Mouse (Mus musculus): ENCODE measurements at regions not wholly inside any gene's neighbourhood (a gene's known extent, or its start where the extent isn't known, plus 50 kb on each side); places are given as distances from the start of the nearest gene placed in this dataset.

DNA sequence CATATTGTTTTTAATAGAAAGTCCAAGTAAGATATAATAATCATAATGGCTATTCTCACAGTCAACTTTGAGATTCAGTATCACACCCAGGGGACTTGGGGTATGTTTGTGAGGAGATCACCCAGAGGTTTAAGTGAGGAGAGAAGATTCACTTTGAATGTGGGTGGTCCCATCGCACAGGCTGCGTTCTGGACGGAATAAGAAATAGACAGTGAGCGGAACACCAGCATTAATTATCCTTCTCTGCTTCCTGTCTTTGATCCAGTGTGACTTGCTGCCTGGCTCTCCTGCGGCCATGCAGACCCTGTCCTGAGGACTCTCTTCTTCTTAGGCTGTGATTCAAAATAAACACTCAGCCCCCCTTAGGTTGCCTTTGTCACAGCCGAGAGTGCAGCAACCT lies 60.6 kb upstream of the Kras start:
- TF ChIP-seq CTCF (conservative IDR thresholded peaks at IDR 0.05; ENCODE audit: insufficient read depth, insufficient read length, low read depth, low read length) = no peak
- no peak for TF ChIP-seq POLR2A (IDR thresholded peaks at IDR 0.05; ENCODE audit: low read depth, low read length)

Data from kidney, adult 2 months (tissue).